Mouse (Mus musculus): ENCODE measurements around the gene Gm20509. TPM values are rescaled to one million over a fixed set of nuclear protein-coding genes. Genes with fewer than 3 reads are reported as not detected.

The Gm20509 gene
- polyA plus RNA-seq, 1 experiment = not detected

DNA sequence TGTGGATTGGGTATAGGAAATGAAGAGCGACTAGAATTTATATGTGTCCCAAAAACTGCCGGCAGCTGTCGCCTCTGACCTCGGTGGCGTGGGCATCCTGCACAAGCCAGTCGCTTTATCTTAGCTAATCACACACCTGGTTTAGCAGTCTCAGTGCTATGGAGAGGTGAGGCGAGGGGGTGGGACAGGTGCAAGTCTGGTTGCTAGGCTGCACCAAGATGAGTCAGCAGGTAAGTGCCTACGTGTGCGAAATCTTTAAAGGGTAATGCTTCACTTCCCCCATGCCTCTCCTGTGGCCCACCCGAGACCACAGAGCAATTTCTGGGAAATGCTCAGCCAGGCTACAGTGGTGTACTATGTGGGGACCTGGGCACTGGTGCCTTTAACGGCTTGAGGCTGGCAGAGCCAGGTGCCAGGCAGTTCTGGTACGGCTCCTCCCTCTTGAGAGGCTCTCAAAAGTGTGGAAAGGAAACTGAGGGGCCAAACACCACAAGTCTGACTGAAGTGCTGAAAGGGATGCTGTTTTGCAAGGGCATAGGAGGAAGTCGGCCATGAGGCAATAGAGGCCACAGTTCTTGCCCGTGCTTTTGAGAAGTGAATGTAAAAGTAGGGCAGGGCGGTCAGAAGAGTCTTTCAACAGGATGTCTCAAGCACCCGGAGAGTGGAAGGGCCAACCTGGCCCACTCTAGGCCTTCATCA, 12.9 kb upstream of the Gm20509 start:
- Histone ChIP-seq H3K4me3 (ENCODE audit: insufficient read depth, poor library complexity, severe bottlenecking) (no peak overlapping the region), H3K27me3 (ENCODE audit: control insufficient read depth, insufficient read depth, insufficient read length) (peaks cover 29% of the 10 kb centered on the region), H3K79me3 (ENCODE audit: low read depth) (no peaks in the 10 kb centered on the region), H3ac (ENCODE audit: control insufficient read depth, insufficient read length, low read depth) (no peak overlapping the region), H3K36me3 (ENCODE audit: control insufficient read depth, insufficient read depth) (no peaks in the 10 kb centered on the region), H3K79me2 (ENCODE audit: control insufficient read depth, insufficient read depth) (no peaks in the 10 kb centered on the region)
- TF ChIP-seq CEBPB (IDR thresholded peaks at IDR 0.05; ENCODE audit: low read depth) = no peak
- no peak for TF ChIP-seq CTCF (IDR thresholded peaks at IDR 0.05; ENCODE audit: control insufficient read depth, insufficient read depth, insufficient read length)
- TF ChIP-seq MYOD1 (IDR thresholded peaks at IDR 0.05; ENCODE audit: control insufficient read depth, insufficient read length, low read depth) = no peak
- no peak for TF ChIP-seq MYOG (IDR thresholded peaks at IDR 0.05; ENCODE audit: control insufficient read depth, extremely low read depth, insufficient read length)
- TF ChIP-seq MAX (IDR thresholded peaks at IDR 0.05) = no peak
- TF ChIP-seq USF1 (IDR thresholded peaks at IDR 0.05; ENCODE audit: low read depth) = no peak
- TF ChIP-seq FOSL1 (IDR thresholded peaks at IDR 0.05; ENCODE audit: insufficient read depth, low read length, poor library complexity, severe bottlenecking) = no peak

DNA sequence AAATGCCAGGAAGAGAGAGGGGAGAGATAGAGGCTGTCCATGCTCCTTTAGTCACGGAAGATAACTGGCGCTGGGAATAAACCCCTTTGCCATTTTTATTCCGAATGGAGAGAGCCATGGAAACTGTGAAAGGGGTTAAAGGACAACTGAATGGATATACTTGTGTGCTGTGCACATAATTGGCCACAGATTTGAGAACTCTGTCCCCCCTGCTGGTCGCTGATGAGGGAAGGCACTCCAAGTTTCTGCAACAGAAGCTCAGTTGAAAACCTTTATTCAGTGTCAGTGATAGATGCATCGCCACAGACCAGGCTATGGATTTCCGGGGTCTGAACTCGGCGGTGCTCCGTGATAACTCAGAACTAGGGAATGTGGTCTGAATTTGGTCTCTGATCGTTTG, 12.1 kb upstream of the Gm20509 start:
- Histone ChIP-seq H3ac (ENCODE audit: control insufficient read depth, insufficient read length, low read depth) (no peak overlapping the region), H3K36me3 (ENCODE audit: control insufficient read depth, insufficient read depth) (no peaks in the 10 kb centered on the region), H3K4me3 (ENCODE audit: insufficient read depth, poor library complexity, severe bottlenecking) (no peak overlapping the region), H3K79me2 (ENCODE audit: control insufficient read depth, insufficient read depth) (no peaks in the 10 kb centered on the region), H3K79me3 (ENCODE audit: low read depth) (no peaks in the 10 kb centered on the region), H3K27me3 (ENCODE audit: control insufficient read depth, insufficient read depth, insufficient read length) (peaks cover 35% of the 10 kb centered on the region)
- no peak for TF ChIP-seq MAX (IDR thresholded peaks at IDR 0.05)
- TF ChIP-seq MYOD1 (IDR thresholded peaks at IDR 0.05; ENCODE audit: control insufficient read depth, insufficient read length, low read depth) = no peak
- TF ChIP-seq USF1 (IDR thresholded peaks at IDR 0.05; ENCODE audit: low read depth) = no peak
- no peak for TF ChIP-seq CEBPB (IDR thresholded peaks at IDR 0.05; ENCODE audit: low read depth)
- no peak for TF ChIP-seq FOSL1 (IDR thresholded peaks at IDR 0.05; ENCODE audit: insufficient read depth, low read length, poor library complexity, severe bottlenecking)
- no peak for TF ChIP-seq CTCF (IDR thresholded peaks at IDR 0.05; ENCODE audit: control insufficient read depth, insufficient read depth, insufficient read length)
- no peak for TF ChIP-seq MYOG (IDR thresholded peaks at IDR 0.05; ENCODE audit: control insufficient read depth, extremely low read depth, insufficient read length)

DNA sequence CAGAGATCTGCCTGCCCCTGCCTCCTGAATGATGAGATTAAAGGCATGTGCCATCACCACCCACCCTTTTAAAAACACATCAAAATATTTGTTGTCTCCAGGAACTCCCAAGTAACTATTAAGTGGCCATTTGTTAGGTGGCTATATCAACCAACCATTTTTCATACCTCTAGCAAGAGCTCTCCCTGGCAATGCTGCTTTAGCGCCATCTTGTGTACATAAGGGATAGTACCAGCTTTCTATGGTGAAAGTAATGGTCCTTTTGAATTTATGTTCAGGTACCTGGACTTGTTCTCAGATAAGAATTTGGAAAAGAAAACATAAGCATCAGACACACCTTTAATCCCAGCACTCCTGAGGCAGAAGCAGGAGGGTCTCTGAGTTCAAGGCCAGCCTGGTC, 10.5 kb upstream of the Gm20509 start:
- no peaks in the 10 kb centered on the region for H3K36me3 ChIP-seq (ENCODE audit: control insufficient read depth, insufficient read depth)
- H3K79me3 ChIP-seq (ENCODE audit: low read depth) = no peaks in the 10 kb centered on the region
- H3K4me3 ChIP-seq (ENCODE audit: insufficient read depth, poor library complexity, severe bottlenecking) = no peak overlapping the region
- H3ac ChIP-seq (ENCODE audit: control insufficient read depth, insufficient read length, low read depth) = no peak overlapping the region
- peaks cover 39% of the 10 kb centered on the region for H3K27me3 ChIP-seq (ENCODE audit: control insufficient read depth, insufficient read depth, insufficient read length)
- TF ChIP-seq CTCF (IDR thresholded peaks at IDR 0.05; ENCODE audit: control insufficient read depth, insufficient read depth, insufficient read length) = peak; percentile 24
- no peak for TF ChIP-seq USF1 (IDR thresholded peaks at IDR 0.05; ENCODE audit: low read depth)
- no peaks in the 10 kb centered on the region for H3K79me2 ChIP-seq (ENCODE audit: control insufficient read depth, insufficient read depth)

DNA sequence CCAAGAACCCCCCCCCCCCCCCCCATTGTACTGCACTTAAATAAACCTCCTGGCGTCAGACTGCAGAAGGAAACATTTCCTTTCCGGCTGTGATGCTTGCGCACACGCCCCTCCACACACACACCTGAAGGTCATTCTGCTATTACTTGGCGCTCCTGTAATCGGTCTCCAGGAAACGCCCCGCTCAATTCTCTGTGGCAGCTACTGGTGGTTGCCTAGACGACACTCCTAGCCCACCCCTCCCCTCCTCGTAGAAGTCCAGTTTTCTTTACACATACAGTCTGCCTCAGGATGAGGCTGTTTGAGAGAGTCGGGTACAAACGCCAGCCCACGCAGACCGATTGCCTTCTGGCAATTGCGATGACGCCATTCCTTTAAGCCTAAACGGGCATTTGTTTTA, 7.7 kb upstream of the Gm20509 start:
- peaks cover 38% of the 10 kb centered on the region for H3K27me3 ChIP-seq (ENCODE audit: control insufficient read depth, insufficient read depth, insufficient read length)
- no peaks in the 10 kb centered on the region for H3K79me3 ChIP-seq (ENCODE audit: low read depth)
- H3K79me2 ChIP-seq (ENCODE audit: control insufficient read depth, insufficient read depth) = no peaks in the 10 kb centered on the region
- no peak overlapping the region for H3K4me3 ChIP-seq (ENCODE audit: insufficient read depth, poor library complexity, severe bottlenecking)
- TF ChIP-seq MAX (IDR thresholded peaks at IDR 0.05) (no peak), MYOG (IDR thresholded peaks at IDR 0.05; ENCODE audit: control insufficient read depth, extremely low read depth, insufficient read length) (no peak), CTCF (IDR thresholded peaks at IDR 0.05; ENCODE audit: control insufficient read depth, insufficient read depth, insufficient read length) (no peak), FOSL1 (IDR thresholded peaks at IDR 0.05; ENCODE audit: insufficient read depth, low read length, poor library complexity, severe bottlenecking) (no peak), CEBPB (IDR thresholded peaks at IDR 0.05; ENCODE audit: low read depth) (no peak), MYOD1 (IDR thresholded peaks at IDR 0.05; ENCODE audit: control insufficient read depth, insufficient read length, low read depth) (no peak), USF1 (IDR thresholded peaks at IDR 0.05; ENCODE audit: low read depth) (no peak)
- H3ac ChIP-seq (ENCODE audit: control insufficient read depth, insufficient read length, low read depth) = no peak overlapping the region
- H3K36me3 ChIP-seq (ENCODE audit: control insufficient read depth, insufficient read depth) = no peaks in the 10 kb centered on the region

DNA sequence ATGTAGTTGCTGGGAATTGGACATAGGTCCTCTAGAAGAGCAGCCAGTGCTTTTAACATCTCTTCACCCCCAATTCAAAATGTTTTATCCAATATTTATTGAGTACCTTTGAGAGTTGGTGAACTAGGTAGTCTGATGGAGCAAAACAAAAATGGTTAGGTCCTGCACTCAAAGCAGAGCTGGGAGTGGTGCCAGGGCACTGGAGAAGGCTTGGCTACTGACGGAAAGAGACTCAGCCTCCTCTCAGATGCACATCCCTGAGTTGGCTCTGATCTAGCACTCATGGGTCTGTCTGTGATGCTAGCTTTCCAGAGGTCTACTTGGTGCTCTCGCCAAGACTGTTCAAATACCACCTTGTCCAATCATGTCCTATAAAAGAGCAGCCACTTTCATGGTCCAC, 4.4 kb upstream of the Gm20509 start:
- Histone ChIP-seq H3K4me3 (ENCODE audit: insufficient read depth, poor library complexity, severe bottlenecking) (no peak overlapping the region), H3K27me3 (ENCODE audit: control insufficient read depth, insufficient read depth, insufficient read length) (peaks cover 36% of the 10 kb centered on the region), H3K79me3 (ENCODE audit: low read depth) (no peaks in the 10 kb centered on the region), H3K79me2 (ENCODE audit: control insufficient read depth, insufficient read depth) (no peaks in the 10 kb centered on the region), H3ac (ENCODE audit: control insufficient read depth, insufficient read length, low read depth) (no peak overlapping the region), H3K36me3 (ENCODE audit: control insufficient read depth, insufficient read depth) (no peaks in the 10 kb centered on the region)
- TF ChIP-seq CEBPB (IDR thresholded peaks at IDR 0.05; ENCODE audit: low read depth) (no peak), MYOD1 (IDR thresholded peaks at IDR 0.05; ENCODE audit: control insufficient read depth, insufficient read length, low read depth) (no peak), FOSL1 (IDR thresholded peaks at IDR 0.05; ENCODE audit: insufficient read depth, low read length, poor library complexity, severe bottlenecking) (no peak), MAX (IDR thresholded peaks at IDR 0.05) (no peak), USF1 (IDR thresholded peaks at IDR 0.05; ENCODE audit: low read depth) (no peak), CTCF (IDR thresholded peaks at IDR 0.05; ENCODE audit: control insufficient read depth, insufficient read depth, insufficient read length) (no peak), MYOG (IDR thresholded peaks at IDR 0.05; ENCODE audit: control insufficient read depth, extremely low read depth, insufficient read length) (no peak)

DNA sequence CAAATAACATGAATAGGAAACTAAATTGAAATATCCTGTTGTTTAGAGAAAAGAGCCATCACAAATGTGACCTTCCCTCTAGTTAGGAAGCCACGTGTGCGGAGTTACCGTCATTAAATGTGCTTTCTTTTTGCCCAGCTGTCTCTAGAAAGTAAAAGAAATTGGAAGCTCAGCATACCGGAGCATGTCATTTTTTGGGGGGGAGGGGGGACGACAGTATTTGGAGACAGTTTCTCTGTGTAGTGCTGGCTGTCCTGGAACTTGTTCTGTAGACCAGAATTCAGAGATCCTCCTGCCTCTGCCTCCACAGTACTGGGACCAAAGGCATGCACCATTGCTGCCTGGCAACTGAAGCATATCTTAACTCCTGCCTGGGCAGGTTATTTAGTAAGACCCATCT, 734 bp upstream of the Gm20509 start, which contains the start of gene Khdc3:
Gene Khdc3 (plus strand): TSS at position 301 of the 400 bp plus-strand sequence.
- Histone ChIP-seq H3K36me3 (ENCODE audit: control insufficient read depth, insufficient read depth) (no peaks in the 10 kb centered on the region), H3ac (ENCODE audit: control insufficient read depth, insufficient read length, low read depth) (no peak within 1 kb of the TSS), H3K79me2 (ENCODE audit: control insufficient read depth, insufficient read depth) (no peaks in the 10 kb centered on the region), H3K79me3 (ENCODE audit: low read depth) (no peaks in the 10 kb centered on the region), H3K27me3 (ENCODE audit: control insufficient read depth, insufficient read depth, insufficient read length) (peaks cover 34% of the 10 kb centered on the region), H3K4me3 (ENCODE audit: insufficient read depth, poor library complexity, severe bottlenecking) (no peak within 1 kb of the TSS)
- TF ChIP-seq FOSL1 (IDR thresholded peaks at IDR 0.05; ENCODE audit: insufficient read depth, low read length, poor library complexity, severe bottlenecking) (no peak), USF1 (IDR thresholded peaks at IDR 0.05; ENCODE audit: low read depth) (no peak), CTCF (IDR thresholded peaks at IDR 0.05; ENCODE audit: control insufficient read depth, insufficient read depth, insufficient read length) (no peak), MYOD1 (IDR thresholded peaks at IDR 0.05; ENCODE audit: control insufficient read depth, insufficient read length, low read depth) (no peak), MYOG (IDR thresholded peaks at IDR 0.05; ENCODE audit: control insufficient read depth, extremely low read depth, insufficient read length) (no peak)

Data from C2C12 (cell line).